Mouse (Mus musculus) MEL (cell line): ENCODE measurements around the gene Tldc2. TPM values are rescaled to one million over a fixed set of nuclear protein-coding genes. Genes with fewer than 3 reads are reported as not detected.

ENCODE experiments used
- DNase-seq: peaks from one replicate; pipeline ENCODE4 v3.0.0; 2011; ENCODE audit warnings: low read depth, low spot score
- H3K27ac ChIP-seq: 2 replicates; pipeline ENCODE4 v1.5.1; 2012; ENCODE audit warnings: low read depth, mild to moderate bottlenecking, control low read depth, low read length, moderate library complexity; ENCODE audit not compliant: control insufficient read depth
- H3K27me3 ChIP-seq, 2 experiments: fragments of 150-350 bp in 1 of 2; sonication (generic) in 1 of 2; 2 replicates each; pipeline ENCODE4 v1.6.1; 2012; ENCODE audit warnings: low read length in 2 of 2, mild to moderate bottlenecking in 2 of 2, improper control_type of control experiment in 1 of 2, moderate library complexity in 1 of 2; ENCODE audit not compliant: insufficient read depth in 2 of 2, control insufficient read depth in 1 of 2
- H3K36me3 ChIP-seq, 2 experiments: 2 replicates each; pipeline ENCODE4 v1.6.1; 2012 to 2014; ENCODE audit warnings: low read length in 2 of 2, improper control_type of control experiment in 1 of 2, inconsistent platforms in 1 of 2, mild to moderate bottlenecking in 1 of 2; ENCODE audit not compliant: insufficient read depth in 2 of 2, control insufficient read depth in 1 of 2
- H3K4me1 ChIP-seq, 2 experiments: fragments of 150-350 bp in 1 of 2; sonication (generic) in 1 of 2; 2 replicates each; pipeline ENCODE4 v1.6.1; 2012; ENCODE audit warnings: low read length in 2 of 2, improper control_type of control experiment in 1 of 2, mild to moderate bottlenecking in 1 of 2; ENCODE audit not compliant: insufficient read depth in 2 of 2, control insufficient read depth in 1 of 2
- H3K4me3 ChIP-seq, 2 experiments: fragments of 150-350 bp in 1 of 2; sonication (generic) in 1 of 2; 2 replicates each; pipeline ENCODE4 v1.5.1; 2012; ENCODE audit warnings: low read depth in 2 of 2, low read length in 2 of 2, mild to moderate bottlenecking in 2 of 2, moderate library complexity in 2 of 2, control low read depth in 1 of 2, improper control_type of control experiment in 1 of 2; ENCODE audit not compliant: control insufficient read depth in 1 of 2, insufficient read depth in 1 of 2
- H3K79me2 ChIP-seq: 2 replicates; pipeline ENCODE4 v1.6.1; 2012; ENCODE audit warnings: mild to moderate bottlenecking, low read length, moderate library complexity; ENCODE audit not compliant: control insufficient read depth, poor library complexity, insufficient read depth
- H3K9ac ChIP-seq: 2 replicates; pipeline ENCODE4 v1.6.1; 2012; ENCODE audit warnings: low read depth, mild to moderate bottlenecking, control low read depth, low read length, moderate library complexity; ENCODE audit not compliant: control insufficient read depth, poor library complexity, severe bottlenecking
- H3K9me3 ChIP-seq: fragments of 150-350 bp; sonication (generic); replicated peaks from 2 replicates; pipeline ENCODE4 v1.6.1; 2012; ENCODE audit warnings: mild to moderate bottlenecking, low read length, improper control_type of control experiment, moderate library complexity; ENCODE audit not compliant: insufficient read depth
- GATA1 ChIP-seq: IDR thresholded peaks from 2 replicates; pipeline ENCODE4 v1.6.1; 2011; ENCODE audit warnings: low read depth, low read length, improper control_type of control experiment
- KAT2A ChIP-seq: conservative IDR thresholded peaks from 2 replicates; pipeline ENCODE4 v1.6.1; 2012; ENCODE audit warnings: low read depth, low read length, improper control_type of control experiment, inconsistent platforms
- MEF2A ChIP-seq: IDR thresholded peaks from 2 replicates; pipeline ENCODE4 v1.6.1; 2014; ENCODE audit warnings: low read depth, mild to moderate bottlenecking, inconsistent platforms, low read length, improper control_type of control experiment; ENCODE audit not compliant: poor library complexity, insufficient replicate concordance, severe bottlenecking; ENCODE audit errors: extremely low read depth
- MXI1 ChIP-seq: IDR thresholded peaks from 2 replicates; pipeline ENCODE4 v1.6.1; 2011; ENCODE audit warnings: mild to moderate bottlenecking, low read depth, low read length, improper control_type of control experiment
- MYC ChIP-seq: IDR thresholded peaks from 2 replicates; pipeline ENCODE4 v1.6.1; 2011; ENCODE audit warnings: low read depth, mild to moderate bottlenecking, low read length, improper control_type of control experiment, moderate library complexity
- NELFE ChIP-seq: IDR thresholded peaks from 2 replicates; pipeline ENCODE4 v1.6.1; 2011; ENCODE audit warnings: low read depth, low read length, improper control_type of control experiment
- NRF1 ChIP-seq: IDR thresholded peaks from 2 replicates; pipeline ENCODE4 v1.6.1; 2014; ENCODE audit warnings: low read depth, mild to moderate bottlenecking, inconsistent platforms, low read length, improper control_type of control experiment, moderate library complexity; ENCODE audit not compliant: poor library complexity, insufficient read depth, severe bottlenecking
- SIN3A ChIP-seq: IDR thresholded peaks from 2 replicates; pipeline ENCODE4 v1.6.1; 2012; ENCODE audit warnings: low read length, improper control_type of control experiment, inconsistent platforms
- TBP ChIP-seq: IDR thresholded peaks from 2 replicates; pipeline ENCODE4 v1.8.0; 2011; ENCODE audit warnings: low read depth, low read length, improper control_type of control experiment
- USF1 ChIP-seq: IDR thresholded peaks from 2 replicates; pipeline ENCODE4 v1.6.1; 2014; ENCODE audit warnings: low read depth, mild to moderate bottlenecking, inconsistent platforms, low read length, improper control_type of control experiment, moderate library complexity
- polyA plus RNA-seq, 2 experiments: library from polyadenylated mRNA; stranded (reverse) in 1 of 2; unstranded in 1 of 2; fragments of >175 nt in 1 of 2; fragments of >200 nt in 1 of 2; gene quantifications; 2 replicates each; pipeline versions ENCODE4 v1.2.1 to v1.2.4; 2012; ENCODE audit warnings: low replicate concordance in 2 of 2, low read depth in 1 of 2; ENCODE audit not compliant: insufficient read length in 2 of 2, insufficient read depth in 1 of 2, missing spikeins in 1 of 2
- total RNA-seq: library from RNA; depleted of rRNA; stranded (reverse); fragments of 300-350 nt; gene quantifications from 2 replicates; pipeline ENCODE4 v1.2.3, GENCODE M21; 2012

Tldc2 gene
- total and polyA plus RNA-seq, 3 experiments, result not detected

DNA sequence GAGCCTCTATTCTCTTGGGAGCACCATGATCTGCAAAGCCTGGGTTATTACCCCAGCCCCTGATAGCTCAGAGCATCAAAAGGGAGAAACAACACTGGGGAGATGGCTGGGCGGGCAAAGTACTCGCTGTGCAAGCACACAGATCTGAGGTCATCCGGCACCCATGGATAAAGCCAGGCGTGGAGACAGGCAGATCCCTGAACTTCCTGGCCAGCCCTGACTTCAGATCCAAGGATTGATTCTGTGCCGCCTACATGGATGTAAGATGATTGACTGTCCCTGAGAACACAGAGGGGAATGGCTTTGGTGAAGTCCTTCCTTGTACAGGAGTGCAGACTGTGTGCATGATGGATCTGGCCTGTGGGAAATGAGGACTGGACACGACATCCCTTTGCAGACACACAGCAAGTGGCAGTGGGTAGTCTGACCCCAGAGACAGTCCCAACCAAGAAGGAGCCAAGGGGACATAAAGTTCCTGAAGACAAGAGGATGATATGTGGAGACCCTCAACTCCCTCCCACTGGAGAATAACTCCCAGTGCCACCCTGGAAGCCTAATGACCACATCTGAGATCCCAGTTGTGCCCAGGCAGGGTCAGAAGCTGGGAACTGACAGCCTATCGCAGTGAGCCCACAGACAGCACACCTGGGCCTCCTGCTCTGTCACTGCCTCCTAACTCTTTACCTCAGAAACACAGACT is 20.0 kb upstream of the Tldc2 start:
- Histone ChIP-seq H3K4me3 (no peak overlapping the region), H3K9me3 (no peaks in the 10 kb centered on the region), H3K79me2 (no peaks in the 10 kb centered on the region), H3K27me3 (peaks cover 0 to 4% of the 10 kb centered on the region in 2 experiments; a peak in 3 of 4 replicates), H3K27ac (no peak overlapping the region), H3K9ac (no peak overlapping the region), H3K36me3 (no peaks in the 10 kb centered on the region), H3K4me1 (no peaks in the 10 kb centered on the region)
- TF ChIP-seq MEF2A (no peak), MXI1 (no peak), SIN3A (no peak), GATA1 (no peak)
- DNase-seq, result no peak

DNA sequence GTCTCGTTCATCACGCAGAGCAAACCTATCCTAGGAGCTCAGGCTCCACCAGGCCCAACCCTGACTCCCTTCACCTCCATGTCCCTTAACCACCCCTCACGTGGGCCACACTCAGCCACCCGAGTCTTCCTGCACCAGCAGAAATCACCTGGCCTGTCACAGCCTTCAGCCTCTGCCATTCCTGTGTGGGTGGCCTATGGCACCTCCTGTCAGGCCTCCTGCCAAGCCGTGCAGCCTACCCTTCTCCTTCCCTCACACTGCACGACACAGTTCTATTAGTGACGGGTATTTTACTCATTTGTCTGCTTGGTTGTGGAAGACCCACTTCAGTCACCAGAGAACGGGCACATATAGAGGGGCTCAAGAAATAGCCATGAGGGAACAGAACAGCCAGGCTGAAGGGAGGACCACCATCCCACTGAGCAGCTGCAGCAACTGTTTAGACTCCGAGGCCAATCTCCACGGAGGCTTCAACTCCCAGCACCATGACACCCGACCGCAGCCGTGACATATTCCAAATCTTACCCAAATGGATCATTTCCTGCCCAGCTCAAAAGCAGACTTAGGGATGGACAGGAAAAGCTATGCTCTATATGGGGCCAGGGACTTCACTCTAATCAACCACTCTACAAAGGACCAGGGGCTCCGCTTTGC is 18.0 kb upstream of the Tldc2 start:
- no peak for DNase-seq
- H3K9me3 ChIP-seq, result no peaks in the 10 kb centered on the region
- H3K27ac ChIP-seq, result no peak overlapping the region
- no peaks in the 10 kb centered on the region for H3K4me1 ChIP-seq
- no peak for TF ChIP-seq GATA1
- no peak for TF ChIP-seq TBP
- TF ChIP-seq KAT2A, result no peak
- no peaks in the 10 kb centered on the region for H3K79me2 ChIP-seq
- no peaks in the 10 kb centered on the region for H3K36me3 ChIP-seq
- H3K27me3 ChIP-seq, result peaks cover 0 to 4% of the 10 kb centered on the region in 2 experiments; a peak in 3 of 4 replicates
- no peak overlapping the region for H3K4me3 ChIP-seq
- no peak overlapping the region for H3K9ac ChIP-seq

DNA sequence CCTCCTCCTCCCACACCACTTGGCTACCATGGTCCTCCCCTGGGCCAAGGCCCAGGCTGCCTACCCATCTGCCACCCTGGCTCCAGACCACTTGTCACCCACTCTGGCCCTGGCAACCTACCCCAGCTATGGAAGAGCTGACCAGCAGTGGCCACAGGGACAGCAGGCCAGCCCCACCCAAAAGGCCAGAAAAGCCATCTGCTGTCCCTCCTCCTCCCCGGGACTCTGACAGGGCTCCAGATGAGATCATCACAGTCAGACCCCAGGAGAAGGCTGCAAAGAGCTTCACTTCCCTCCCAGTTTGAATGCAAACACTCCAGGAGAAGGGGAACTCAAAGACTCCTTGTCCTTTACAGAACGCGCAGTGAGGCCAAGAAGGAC is 17.5 kb upstream of the Tldc2 start:
- TF ChIP-seq USF1 (no peak), NRF1 (no peak), MYC (no peak), NELFE (no peak), MEF2A (no peak)
- DNase-seq, result no peak
- H3K9ac ChIP-seq, result no peak overlapping the region
- no peak overlapping the region for H3K27ac ChIP-seq
- H3K9me3 ChIP-seq, result no peaks in the 10 kb centered on the region
- no peaks in the 10 kb centered on the region for H3K4me1 ChIP-seq
- no peaks in the 10 kb centered on the region for H3K79me2 ChIP-seq
- no peak overlapping the region for H3K4me3 ChIP-seq
- peaks cover 0 to 4% of the 10 kb centered on the region in 2 experiments; a peak in 3 of 4 replicates for H3K27me3 ChIP-seq
- no peaks in the 10 kb centered on the region for H3K36me3 ChIP-seq
